Mouse (Mus musculus): ENCODE measurements around the gene Car5a.

Gene Car5a

GRCm38 (mm10) chr8:121944831-121945230 is at the start of gene Car5a:
TSS of gene Car5a (minus strand) at chr8:121944904.
- in situ Hi-C loops (cut with MboI, MseI), result no loop called here

GRCm38 (mm10) chr8:121992911-121993310 is 48.2 kb upstream of the Car5a start:
- in situ Hi-C loops (cut with MboI, MseI), result no loop called here

- in situ Hi-C loops (cut with MboI, MseI), result no loop called here
These were observed 46.9 kb upstream of the Car5a start for GRCm38 (mm10) chr8:121991611-121992010.

GRCm38 (mm10) chr8:121990506-121991255 is 46.0 kb upstream of the Car5a start:
- in situ Hi-C loops (cut with MboI, MseI), result no loop called here

GRCm38 (mm10) chr8:121987892-121988291 is 43.2 kb upstream of the Car5a start:
- in situ Hi-C loops (cut with MboI, MseI), result no loop called here

- in situ Hi-C loops (cut with MboI, MseI), result no loop called here
These were observed 41.0 kb upstream of the Car5a start for GRCm38 (mm10) chr8:121985673-121986072.

GRCm38 (mm10) chr8:121981520-121981895 is 36.8 kb upstream of the Car5a start:
- in situ Hi-C loops (cut with MboI, MseI), result no loop called here

- in situ Hi-C loops (cut with MboI, MseI), result no loop called here
These were observed 36.3 kb upstream of the Car5a start for GRCm38 (mm10) chr8:121980792-121981519.

GRCm38 (mm10) chr8:121978670-121979069 is 34.0 kb upstream of the Car5a start:
- in situ Hi-C loops (cut with MboI, MseI), result no loop called here

GRCm38 (mm10) chr8:121977819-121978590 is 33.3 kb upstream of the Car5a start:
- in situ Hi-C loops (cut with MboI, MseI), result no loop called here

GRCm38 (mm10) chr8:121973906-121974305 is 29.2 kb upstream of the Car5a start:
- in situ Hi-C loops (cut with MboI, MseI), result no loop called here

GRCm38 (mm10) chr8:121971488-121972058 is 26.9 kb upstream of the Car5a start:
- in situ Hi-C loops (cut with MboI, MseI), result no loop called here

- in situ Hi-C loops (cut with MboI, MseI), result no loop called here
These were observed 25.5 kb upstream of the Car5a start for GRCm38 (mm10) chr8:121970225-121970624.

GRCm38 (mm10) chr8:121968542-121968941 is 23.8 kb upstream of the Car5a start:
- in situ Hi-C loops (cut with MboI, MseI), result no loop called here

- in situ Hi-C loops (cut with MboI, MseI), result no loop called here
These were observed 23.3 kb upstream of the Car5a start for GRCm38 (mm10) chr8:121967977-121968376.

- in situ Hi-C loops (cut with MboI, MseI), result no loop called here
These were observed 22.2 kb upstream of the Car5a start for GRCm38 (mm10) chr8:121966714-121967448.

GRCm38 (mm10) chr8:121966110-121966509 is 21.4 kb upstream of the Car5a start:
- in situ Hi-C loops (cut with MboI, MseI), result no loop called here

GRCm38 (mm10) chr8:121964716-121965512 is 20.2 kb upstream of the Car5a start:
- in situ Hi-C loops (cut with MboI, MseI), result no loop called here

- in situ Hi-C loops (cut with MboI, MseI), result no loop called here
These were observed 18.2 kb upstream of the Car5a start for GRCm38 (mm10) chr8:121962892-121963291.

GRCm38 (mm10) chr8:121958395-121958794 is 13.7 kb upstream of the Car5a start:
- in situ Hi-C loops (cut with MboI, MseI), result no loop called here
